Mouse (Mus musculus) embryonic facial prominence, embryonic 13.5 days (tissue): Measurements from ENCODE around the gene Atxn1. TPM values are rescaled to one million over a fixed set of nuclear protein-coding genes. Genes with fewer than 3 reads are reported as not detected.

Source experiments
- ATAC-seq: fragments of 200-750 bp; cut with Nextera tagmentation; 2 replicates; pipeline ENCODE4 v1.8.0; 2017; ENCODE audit warnings: low read depth; ENCODE audit not compliant: insufficient number of reproducible peaks, insufficient read depth, low FRiP score, low TSS enrichment
- H3K27ac ChIP-seq: fragments of 300-500 bp; sonication (generic); 2 replicates; pipeline ENCODE4 v1.5.1; 2015; ENCODE audit warnings: moderate library complexity, mild to moderate bottlenecking, inconsistent platforms
- H3K27me3 ChIP-seq: fragments of 300-500 bp; sonication (generic); 2 replicates; pipeline ENCODE4 v1.6.1; 2015; ENCODE audit warnings: mild to moderate bottlenecking, inconsistent platforms
- H3K36me3 ChIP-seq: fragments of 300-500 bp; sonication (generic); 2 replicates; pipeline ENCODE4 v1.6.1; 2015; ENCODE audit warnings: mild to moderate bottlenecking, inconsistent platforms
- H3K4me1 ChIP-seq: fragments of 300-500 bp; sonication (generic); 2 replicates; pipeline ENCODE4 v1.6.1; 2015; ENCODE audit warnings: inconsistent platforms
- H3K4me2 ChIP-seq: fragments of 300-500 bp; sonication (generic); 2 replicates; pipeline ENCODE4 v1.6.1; 2015; ENCODE audit warnings: moderate library complexity, mild to moderate bottlenecking, inconsistent platforms
- H3K4me3 ChIP-seq: fragments of 300-500 bp; sonication (generic); 2 replicates; pipeline ENCODE4 v1.5.1; 2015; ENCODE audit warnings: mild to moderate bottlenecking, inconsistent platforms
- H3K9ac ChIP-seq: fragments of 300-500 bp; sonication (generic); 2 replicates; pipeline ENCODE4 v1.6.1; 2015; ENCODE audit warnings: mild to moderate bottlenecking, inconsistent platforms
- H3K9me3 ChIP-seq: fragments of 300-500 bp; sonication (generic); 2 replicates; pipeline ENCODE4 v1.6.1; 2016; ENCODE audit warnings: inconsistent platforms
- WGBS: fragments of 180-500 bp; shearing (Covaris S2); methylation state at CpG from one replicate; pipeline ENCODE4 v1.1.7; 2015; ENCODE audit warnings: mixed read lengths; 5-methylcytosine and 5-hydroxymethylcytosine counted together
- polyA plus RNA-seq: library from polyadenylated mRNA; unstranded; fragments of >200 nt; fragmentation: Nextera tagmentation; extraction: Ambion mirVana; gene quantifications from 2 replicates; pipeline ENCODE4 v1.2.1, GENCODE M21; 2015

The Atxn1 gene
- polyA plus RNA-seq, 1 experiment from 2014 or later: 5.5 TPM

DNA sequence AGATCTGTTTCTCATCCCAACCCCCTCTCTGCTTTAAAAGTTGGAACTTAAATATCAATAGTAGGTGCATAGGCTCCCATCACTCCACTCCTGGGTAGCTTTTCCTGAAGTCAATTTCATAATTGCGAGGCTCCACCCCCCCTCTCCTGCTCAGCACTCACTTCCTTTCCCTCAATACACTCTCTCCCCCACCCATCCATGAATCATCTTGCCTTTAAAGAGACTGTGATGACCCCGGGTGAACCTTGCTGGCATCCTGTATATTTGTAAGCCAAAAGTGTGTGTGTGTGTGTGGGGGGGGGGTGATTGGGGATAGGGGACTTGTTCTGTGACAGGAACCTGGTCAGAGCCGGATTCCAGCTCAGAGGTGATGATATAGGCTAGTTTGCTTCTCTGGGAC lies 9.8 kb upstream of the Atxn1 start:
- Histone ChIP-seq H3K36me3 (no peaks in the 10 kb centered on the region), H3K9ac (no peak overlapping the region), H3K27ac (no peak overlapping the region), H3K4me1 (peaks cover 14% of the 10 kb centered on the region), H3K27me3 (no peaks in the 10 kb centered on the region), H3K4me3 (no peak overlapping the region), H3K4me2 (no peak overlapping the region), H3K9me3 (no peaks in the 10 kb centered on the region)
- no peak for ATAC-seq
- WGBS: 60% methylated on average over 3 of the region's 3 CpGs

DNA sequence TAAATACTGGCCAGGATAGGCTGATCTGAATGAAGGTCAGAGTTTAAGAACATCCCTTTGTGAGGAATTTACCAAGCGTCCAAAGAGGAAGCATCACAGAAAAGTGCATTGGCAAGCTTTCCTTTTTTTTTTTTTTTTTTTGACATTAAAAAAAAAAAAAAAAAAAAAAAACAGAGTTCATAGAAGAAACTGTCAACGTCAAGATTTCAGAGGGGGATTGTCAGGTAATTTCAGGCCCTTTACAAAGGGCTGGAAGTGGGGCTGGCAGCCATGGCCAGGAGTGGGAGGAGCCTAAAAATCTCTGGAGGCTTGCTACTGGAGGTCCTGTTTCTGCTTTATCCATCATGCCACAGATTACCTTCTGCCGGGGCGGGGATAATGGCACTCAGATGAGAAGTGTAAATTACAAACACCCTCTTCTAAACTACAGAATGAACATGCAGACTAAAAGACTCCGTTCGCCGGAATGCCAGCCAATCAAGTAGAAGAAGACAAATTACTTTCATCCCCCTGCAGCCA lies 9.2 kb upstream of the Atxn1 start:
- peaks cover 14% of the 10 kb centered on the region for H3K4me1 ChIP-seq
- 24% methylated on average over 7 of the region's 7 CpGs for WGBS
- H3K9me3 ChIP-seq: no peaks in the 10 kb centered on the region
- H3K36me3 ChIP-seq: no peaks in the 10 kb centered on the region
- no peak overlapping the region for H3K9ac ChIP-seq
- H3K4me3 ChIP-seq: no peak overlapping the region
- H3K27me3 ChIP-seq: no peaks in the 10 kb centered on the region
- ATAC-seq: no peak
- no peak overlapping the region for H3K27ac ChIP-seq
- peak overlapping the region; percentile 28 for H3K4me2 ChIP-seq

DNA sequence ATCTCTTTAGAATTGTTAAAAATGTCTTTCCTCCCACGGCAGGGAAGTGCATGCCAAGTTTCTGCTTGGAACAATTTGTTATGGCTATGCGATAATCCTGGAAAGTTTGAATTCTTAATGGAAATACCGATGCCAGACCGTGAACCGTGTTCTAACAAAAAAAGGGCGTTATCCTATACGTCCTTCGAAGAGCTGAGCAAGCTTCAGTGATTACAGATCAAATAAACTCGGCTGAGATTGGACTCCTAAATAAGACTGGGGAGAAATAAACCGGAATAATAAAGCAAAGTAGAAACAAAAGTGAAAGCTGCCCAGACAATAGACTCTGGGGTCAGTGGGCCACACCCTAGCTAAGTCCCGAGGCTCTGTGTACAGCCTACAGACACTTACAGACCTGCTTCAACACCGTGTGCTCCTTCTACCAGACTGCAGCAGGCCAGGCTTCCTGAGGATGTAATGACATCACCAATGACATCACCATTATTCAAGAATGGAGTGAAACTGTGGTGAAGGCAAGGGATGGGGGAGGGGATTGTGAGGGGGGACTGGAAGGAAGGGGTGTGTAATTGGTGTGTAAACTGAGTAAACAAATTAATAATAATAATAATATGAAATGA lies 6.2 kb upstream of the Atxn1 start:
- H3K9ac ChIP-seq: no peak overlapping the region
- H3K4me1 ChIP-seq: peaks cover 17% of the 10 kb centered on the region
- H3K9me3 ChIP-seq: no peaks in the 10 kb centered on the region
- ATAC-seq: no peak
- 39% methylated on average over 12 of the region's 12 CpGs for WGBS
- H3K36me3 ChIP-seq: no peaks in the 10 kb centered on the region
- no peak overlapping the region for H3K4me3 ChIP-seq
- peak overlapping the region; percentile 17; the same call in 1 of the 2 replicates for H3K4me2 ChIP-seq
- H3K27me3 ChIP-seq: peaks cover 9% of the 10 kb centered on the region
- H3K27ac ChIP-seq: peak overlapping the region; percentile 13; the same call in 1 of the 2 replicates

DNA sequence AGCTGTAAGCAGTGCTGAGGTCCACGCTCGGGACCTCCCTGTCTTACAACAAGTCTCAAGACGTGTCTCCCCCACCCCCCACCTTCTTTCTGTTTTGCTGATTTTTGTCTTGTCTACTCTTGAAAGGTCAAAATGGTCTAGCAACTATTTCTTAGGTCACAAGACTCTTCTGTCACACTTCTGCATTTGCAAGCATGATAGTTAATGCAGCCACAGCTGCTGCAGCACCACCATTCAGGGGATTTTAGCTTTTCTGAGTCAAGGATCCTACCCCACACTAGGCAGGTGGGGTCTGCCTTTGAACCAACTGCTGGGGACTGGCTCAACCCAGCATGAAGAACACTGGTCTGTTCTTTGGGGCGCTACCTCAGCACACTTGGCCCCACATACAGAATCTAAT lies 3.4 kb upstream of the Atxn1 start:
- H3K4me1 ChIP-seq: peaks cover 15% of the 10 kb centered on the region
- no peak overlapping the region for H3K4me2 ChIP-seq
- ATAC-seq: no peak
- peaks cover 12% of the 10 kb centered on the region for H3K27me3 ChIP-seq
- no peaks in the 10 kb centered on the region for H3K36me3 ChIP-seq
- H3K4me3 ChIP-seq: no peak overlapping the region
- H3K9ac ChIP-seq: no peak overlapping the region
- no peak overlapping the region for H3K27ac ChIP-seq
- 58% methylated on average over 4 of the region's 4 CpGs for WGBS
- H3K9me3 ChIP-seq: no peaks in the 10 kb centered on the region

DNA sequence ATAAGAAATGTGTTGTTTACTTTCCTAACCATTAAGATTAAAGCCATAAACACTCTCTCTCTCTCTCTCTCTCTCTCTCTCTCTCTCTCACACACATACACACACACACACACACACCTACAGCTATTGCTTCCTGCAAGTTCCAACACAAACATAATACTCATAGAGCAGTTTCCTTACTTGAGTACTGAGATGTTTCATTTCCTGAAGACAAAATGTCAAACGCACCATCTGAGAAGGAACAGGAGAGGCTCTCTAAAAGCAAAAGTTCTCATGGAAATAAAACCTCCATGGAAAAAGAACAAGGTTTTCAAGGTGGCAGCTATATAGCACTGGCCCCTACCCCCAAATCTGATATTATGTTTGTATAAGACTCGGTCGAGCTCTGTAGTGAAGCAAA lies 2.6 kb upstream of the Atxn1 start:
- 73% methylated on average over 3 of the region's 3 CpGs for WGBS
- H3K27me3 ChIP-seq: peaks cover 12% of the 10 kb centered on the region
- no peaks in the 10 kb centered on the region for H3K9me3 ChIP-seq
- no peak overlapping the region for H3K9ac ChIP-seq
- H3K36me3 ChIP-seq: no peaks in the 10 kb centered on the region
- peaks cover 22% of the 10 kb centered on the region for H3K4me1 ChIP-seq
- H3K27ac ChIP-seq: no peak overlapping the region
- no peak overlapping the region for H3K4me3 ChIP-seq
- no peak overlapping the region for H3K4me2 ChIP-seq
- ATAC-seq: no peak

DNA sequence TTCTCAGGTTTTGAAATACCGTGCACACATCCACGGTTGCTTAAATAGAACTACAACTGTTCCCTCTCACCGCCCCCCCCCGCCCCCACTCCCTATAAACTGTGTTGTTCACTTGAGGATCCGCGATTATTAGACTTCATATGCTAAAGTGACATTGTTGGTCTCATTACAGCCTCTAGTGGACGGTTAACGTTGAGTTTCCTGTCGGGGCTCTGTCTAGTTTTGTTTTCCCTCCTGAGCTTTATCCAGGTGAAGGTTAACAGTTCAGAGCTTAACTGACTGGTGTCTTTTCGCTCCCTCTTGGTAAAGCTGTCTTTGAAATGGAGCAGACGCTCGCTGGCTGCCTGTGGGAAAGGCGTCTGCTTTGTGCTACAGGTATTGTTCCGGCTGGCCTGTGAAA lies 1.8 kb upstream of the Atxn1 start:
- no peak for ATAC-seq
- Histone ChIP-seq H3K4me3 (peak overlapping the region; percentile 85; the same call in 1 of the 2 replicates), H3K4me2 (peak overlapping the region; percentile 85), H3K27me3 (peaks cover 12% of the 10 kb centered on the region), H3K36me3 (no peaks in the 10 kb centered on the region), H3K27ac (no peak overlapping the region), H3K9ac (no peak overlapping the region), H3K9me3 (no peaks in the 10 kb centered on the region), H3K4me1 (peaks cover 29% of the 10 kb centered on the region)
- WGBS: 3% methylated on average over 14 of the region's 14 CpGs

DNA sequence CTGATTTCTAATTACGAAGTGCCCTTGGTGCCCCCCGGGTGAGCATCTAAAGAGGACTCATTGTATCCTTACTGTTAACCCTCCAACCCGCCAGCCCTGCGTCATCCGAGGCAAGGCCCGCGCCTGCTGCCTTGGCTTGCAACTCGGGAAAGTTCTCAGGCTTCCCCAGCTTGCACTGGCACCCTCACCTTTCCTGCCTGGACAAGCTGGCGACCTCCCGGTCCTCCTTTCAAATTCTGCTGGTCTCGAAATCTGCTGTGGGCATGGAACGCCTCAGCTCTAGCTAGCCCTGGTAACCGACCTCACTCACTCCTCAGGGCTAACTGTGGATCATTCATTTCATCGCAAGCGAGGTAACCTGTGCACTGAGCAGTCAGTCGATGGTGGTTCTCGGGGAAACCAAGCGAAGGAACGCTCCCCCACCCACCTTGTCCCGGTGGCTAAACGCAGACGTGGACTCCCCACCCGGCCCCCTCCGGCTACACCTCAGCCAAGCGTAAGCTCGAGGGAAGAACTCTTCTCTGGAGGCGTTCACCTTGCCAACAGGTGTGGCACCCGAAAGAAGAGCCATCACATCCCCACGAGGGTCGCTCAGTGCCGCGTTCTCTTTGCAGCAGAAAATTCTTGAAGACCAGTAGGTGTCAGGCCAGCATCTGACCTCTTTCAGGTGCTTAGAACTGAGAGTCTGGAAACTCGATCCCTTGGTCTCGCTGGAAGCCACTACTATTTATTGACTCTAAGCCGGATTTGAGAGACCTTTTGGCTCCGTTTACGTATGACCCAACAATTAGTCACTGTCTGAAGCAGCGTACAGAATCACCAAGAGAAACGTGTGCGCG lies 1.0 kb upstream of the Atxn1 start:
- no peak for ATAC-seq
- Histone ChIP-seq H3K27ac (peak overlapping the region; percentile 96), H3K4me2 (peak overlapping the region; percentile 85), H3K27me3 (peaks cover 12% of the 10 kb centered on the region), H3K36me3 (no peaks in the 10 kb centered on the region), H3K9me3 (no peaks in the 10 kb centered on the region), H3K4me1 (peaks cover 30% of the 10 kb centered on the region), H3K4me3 (peak overlapping the region; percentile 85), H3K9ac (peak overlapping the region; percentile 91)
- under 1% methylated on average over 41 of the region's 41 CpGs for WGBS

DNA sequence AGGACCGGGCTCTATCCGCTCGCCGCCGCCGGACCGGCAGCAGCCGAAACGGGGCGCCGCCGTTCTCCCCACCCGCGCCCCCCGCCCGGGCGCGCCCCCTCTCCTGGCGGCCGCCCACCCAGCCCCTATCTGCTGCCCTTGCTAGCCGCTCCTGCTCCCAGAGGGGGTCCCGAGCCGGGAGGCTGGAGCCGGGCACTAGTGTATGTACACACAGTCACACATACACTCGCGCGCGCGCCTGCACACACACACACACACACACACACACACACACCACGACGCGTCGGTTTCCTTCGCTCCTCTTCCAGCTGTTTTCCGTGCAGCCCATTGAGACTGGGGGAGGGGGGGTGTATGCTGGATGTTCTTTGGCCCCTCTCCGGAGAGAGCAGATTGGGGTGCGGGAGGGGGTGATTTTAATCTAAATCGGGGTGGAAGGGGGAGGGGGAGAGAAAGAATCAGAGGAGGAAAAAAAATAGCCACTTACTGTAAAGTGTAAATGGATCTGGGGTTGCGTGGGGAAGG lies 416 bp downstream of the Atxn1 start:
- H3K9me3 ChIP-seq: no peaks in the 10 kb centered on the region
- H3K4me2 ChIP-seq: peak overlapping the region; percentile 85
- peak overlapping the region; percentile 85 for H3K4me3 ChIP-seq
- H3K36me3 ChIP-seq: no peaks in the 10 kb centered on the region
- 1% methylated on average over 19 of the region's 39 CpGs for WGBS
- H3K27ac ChIP-seq: peak overlapping the region; percentile 96
- peak; percentile 35; the same call in 1 of the 2 replicates for ATAC-seq
- peaks cover 12% of the 10 kb centered on the region for H3K27me3 ChIP-seq
- H3K9ac ChIP-seq: peak overlapping the region; percentile 91
- H3K4me1 ChIP-seq: peaks cover 42% of the 10 kb centered on the region

DNA sequence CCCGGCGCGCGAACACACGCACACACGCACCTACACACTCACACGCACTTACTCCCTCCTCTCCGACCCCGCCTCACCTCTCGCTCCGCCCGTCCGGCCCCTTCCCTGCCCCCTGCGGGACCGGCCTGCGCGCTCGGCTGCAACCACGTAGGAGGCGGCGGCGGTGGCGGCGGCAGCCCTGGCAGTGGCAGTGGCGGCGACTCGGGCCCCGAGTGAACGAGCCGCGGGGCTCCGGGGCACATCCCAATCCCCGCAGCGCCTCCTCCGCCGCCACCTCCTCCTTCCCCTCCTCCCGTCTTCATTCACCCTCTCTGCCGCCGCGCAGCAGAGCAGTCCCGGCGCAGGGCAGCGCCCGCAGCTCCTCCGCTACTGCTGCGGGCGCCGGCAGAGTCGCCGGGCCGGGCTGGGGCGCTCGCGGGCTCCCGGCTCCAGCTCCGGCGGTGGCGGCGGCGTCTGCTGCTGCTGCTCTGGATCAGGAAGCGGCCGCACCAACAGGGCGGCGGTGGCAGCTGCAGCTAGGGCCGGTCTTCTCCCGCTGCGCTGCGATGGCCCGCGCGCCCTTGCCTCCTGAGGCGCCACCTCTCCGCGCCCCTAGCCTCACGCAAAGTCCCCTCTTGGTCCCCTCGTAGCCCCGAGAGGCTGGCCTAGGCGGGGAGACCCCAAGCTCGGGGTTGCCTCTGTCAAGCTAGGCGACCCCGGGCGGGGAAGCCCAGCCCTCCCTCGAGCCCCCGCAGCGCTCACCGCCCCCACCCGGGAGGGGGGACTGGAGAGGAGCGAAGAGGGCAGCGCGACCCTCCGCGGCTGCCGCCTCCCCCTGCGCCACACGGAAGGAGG lies 1.1 kb downstream of the Atxn1 start:
- peak; percentile 64 for ATAC-seq
- H3K27ac ChIP-seq: peak overlapping the region; percentile 96
- H3K27me3 ChIP-seq: peaks cover 12% of the 10 kb centered on the region
- H3K36me3 ChIP-seq: no peaks in the 10 kb centered on the region
- H3K4me1 ChIP-seq: peaks cover 42% of the 10 kb centered on the region
- peak overlapping the region; percentile 91 for H3K9ac ChIP-seq
- peak overlapping the region; percentile 85 for H3K4me2 ChIP-seq
- no peaks in the 10 kb centered on the region for H3K9me3 ChIP-seq
- H3K4me3 ChIP-seq: peak overlapping the region; percentile 85
- 1% methylated on average over 61 of the region's 95 CpGs for WGBS

DNA sequence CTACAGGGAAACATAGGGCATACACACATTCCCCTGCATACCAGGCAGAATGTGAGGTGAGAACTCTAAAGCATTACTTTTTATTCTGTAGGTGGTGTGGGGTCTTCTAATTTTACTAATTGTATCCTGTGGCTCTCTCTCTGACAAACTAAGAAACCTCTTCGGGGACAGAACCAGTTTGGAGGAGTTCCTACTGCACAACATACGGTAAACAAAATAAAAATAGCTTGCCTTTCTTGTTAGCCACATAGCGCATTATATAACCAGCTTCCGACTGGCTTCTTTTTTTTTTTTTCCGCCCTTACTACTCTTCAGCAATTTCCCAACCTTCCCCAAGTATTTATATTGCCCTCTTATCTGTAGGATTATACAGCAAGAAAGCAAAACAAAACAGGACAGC lies 2.0 kb downstream of the Atxn1 start:
- H3K4me3 ChIP-seq: peak overlapping the region; percentile 85
- peaks cover 7% of the 10 kb centered on the region; the same call in 1 of the 2 replicates for H3K27me3 ChIP-seq
- H3K9me3 ChIP-seq: no peaks in the 10 kb centered on the region
- 7% methylated on average over 5 of the region's 5 CpGs for WGBS
- peak overlapping the region; percentile 91 for H3K9ac ChIP-seq
- H3K27ac ChIP-seq: peak overlapping the region; percentile 96; the same call in 1 of the 2 replicates
- H3K36me3 ChIP-seq: no peaks in the 10 kb centered on the region
- peaks cover 42% of the 10 kb centered on the region for H3K4me1 ChIP-seq
- peak overlapping the region; percentile 85 for H3K4me2 ChIP-seq
- ATAC-seq: no peak
